Comparison of ENCODE assay signal across 8 mouse cellular contexts in genomic region chr17:15207182-15208029, GRCm38 (mm10).
A peak's percentile ranks its signal among the peaks of the same experiment; 100 is the strongest.
DNase-seq lines count a peak whose midpoint lies in the region; ATAC-seq and TF ChIP-seq lines count a peak whose summit lies in the region.

No protein-coding gene starts in this region.

- peak overlapping the region; percentile 53 for H3K4me2 ChIP-seq in lung, embryonic 14.5 days
- peak overlapping the region; percentile 58 for H3K4me2 ChIP-seq in hindbrain, embryonic 13.5 days
- H3K4me2 ChIP-seq in neural tube, embryonic 12.5 days (replicated peaks): peak overlapping the region; percentile 55

- WGBS in lung, embryonic 14.5 days: 41% methylated on average over 24 of the region's 24 CpGs
- 63% methylated on average over 24 of the region's 24 CpGs for WGBS in lung, adult 2 months
- 15% methylated on average over 24 of the region's 24 CpGs for WGBS in hindbrain, embryonic 13.5 days
- WGBS in neural tube, embryonic 12.5 days: 27% methylated on average over 24 of the region's 24 CpGs

- TF ChIP-seq CTCF in lung, embryonic 14.5 days (IDR thresholded peaks at IDR 0.05; ENCODE audit: low read depth): no peak
- TF ChIP-seq CTCF in lung, adult 2 months (IDR thresholded peaks at IDR 0.05; ENCODE audit: insufficient read depth, low read length): no peak

- H3K9ac ChIP-seq in lung, embryonic 14.5 days: no peak overlapping the region
- H3K9ac ChIP-seq in hindbrain, embryonic 13.5 days: peak overlapping the region; percentile 70; the same call in 1 of the 2 replicates
- 0 out of 2 replicates have a peak overlapping the region, but pooled peaks have one; percentile 17 for H3K9ac ChIP-seq in neural tube, embryonic 12.5 days

- ATAC-seq in lung, embryonic 14.5 days (ENCODE audit: insufficient read depth): no peak
- peak; percentile 50 for ATAC-seq in hindbrain, embryonic 13.5 days (ENCODE audit: low FRiP score)
- peak; percentile 74 for ATAC-seq in neural tube, embryonic 12.5 days (ENCODE audit: low FRiP score, low read depth)

- H3K27me3 ChIP-seq in lung, embryonic 14.5 days (ENCODE audit: insufficient read depth, low read length): no peaks in the 10 kb centered on the region
- 0 out of 2 replicates have a peak, but pooled peaks cover 9% of the 10 kb centered on the region for H3K27me3 ChIP-seq in hindbrain, embryonic 13.5 days
- H3K27me3 ChIP-seq in neural tube, embryonic 12.5 days (replicated peaks): no peaks in the 10 kb centered on the region

- H3K4me3 ChIP-seq in lung, embryonic 14.5 days (ENCODE audit: low read depth, low read length): peak overlapping the region; percentile 27; the same call in 1 of the 2 replicates
- no peak overlapping the region for H3K4me3 ChIP-seq in lung, adult 2 months (replicated peaks; ENCODE audit: extremely low read depth, low read depth, low read length)
- H3K4me3 ChIP-seq in hindbrain, embryonic 13.5 days: peak overlapping the region; percentile 39
- H3K4me3 ChIP-seq in neural tube, embryonic 12.5 days: peak overlapping the region; percentile 27

- DNase-seq in lung, embryonic 14.5 days: peak; percentile 24
- DNase-seq in lung, adult 2 months: no peak
- DNase-seq in embryo, embryonic 11 days: peak; percentile 39
- no peak for DNase-seq in adrenal gland, postnatal 25 days
- DNase-seq in Muller cell, postnatal 12 days (ENCODE audit: inconsistent ontology term): no peak
- no peak for DNase-seq in heart, adult 18-20 months

- H3K27ac ChIP-seq in lung, embryonic 14.5 days (ENCODE audit: low read depth): no peak overlapping the region
- H3K27ac ChIP-seq in hindbrain, embryonic 13.5 days: peak overlapping the region; percentile 86
- peak overlapping the region; percentile 15; the same call in 1 of the 2 replicates for H3K27ac ChIP-seq in neural tube, embryonic 12.5 days

- H3K36me3 ChIP-seq in lung, embryonic 14.5 days (ENCODE audit: insufficient read depth): no peaks in the 10 kb centered on the region
- no peaks in the 10 kb centered on the region for H3K36me3 ChIP-seq in hindbrain, embryonic 13.5 days
- H3K36me3 ChIP-seq in neural tube, embryonic 12.5 days: no peaks in the 10 kb centered on the region

- H3K4me1 ChIP-seq in lung, embryonic 14.5 days (ENCODE audit: insufficient read depth): 0 out of 2 replicates have a peak, but pooled peaks cover 3% of the 10 kb centered on the region
- H3K4me1 ChIP-seq in lung, adult 2 months (ENCODE audit: control insufficient read depth, insufficient read depth, low read length): 0 out of 2 replicates have a peak, but pooled peaks cover 2% of the 10 kb centered on the region
- H3K4me1 ChIP-seq in hindbrain, embryonic 13.5 days (replicated peaks): peaks cover 30% of the 10 kb centered on the region
- peaks cover 17% of the 10 kb centered on the region for H3K4me1 ChIP-seq in neural tube, embryonic 12.5 days

- H3K9me3 ChIP-seq in lung, embryonic 14.5 days (ENCODE audit: low read depth, low read length): no peaks in the 10 kb centered on the region
- no peaks in the 10 kb centered on the region for H3K9me3 ChIP-seq in hindbrain, embryonic 13.5 days
- H3K9me3 ChIP-seq in neural tube, embryonic 12.5 days: no peaks in the 10 kb centered on the region

- TF ChIP-seq POLR2A in lung, adult 2 months (IDR thresholded peaks at IDR 0.05; ENCODE audit: borderline replicate concordance, extremely low read depth, low read depth, low read length): no peak

Comparison
In these comparisons a context has a peak if more than half of its experiments do, and no peak if none do; other contexts are left out.
1. DNase-seq: peak in lung, embryonic 14.5 days (single experiment) and embryo, embryonic 11 days (single experiment); none in lung, adult 2 months (single experiment), adrenal gland, postnatal 25 days (single experiment), Muller cell, postnatal 12 days (single experiment) and heart, adult 18-20 months (0 of 2).
2. Peak in every context shown above with its lines, with median percentiles within 50 percentile points of each other: H3K4me2 ChIP-seq.